Mouse (Mus musculus) hindbrain, embryonic 11.5 days (tissue): Measurements from ENCODE around the gene Gm3194. TPM values are rescaled to one million over a fixed set of nuclear protein-coding genes. Genes with fewer than 3 reads are reported as not detected.
A peak's percentile ranks its signal among the peaks of the same experiment; 100 is the strongest.
"Not testable (repeated sequence)": the region's sequence is repeated elsewhere in the genome, so short reads cannot be mapped to it uniquely, and the experiment has no call there.

Source experiments
- ATAC-seq: fragments of 200-750 bp; cut with Nextera tagmentation; 2 replicates; pipeline ENCODE4 v1.8.0; 2017; ENCODE audit warnings: mild to moderate bottlenecking, moderate TSS enrichment, moderate library complexity; ENCODE audit not compliant: low FRiP score
- DNase-seq: peaks from one replicate; pipeline ENCODE4 v3.0.0-alpha.2; 2015; ENCODE audit warnings: low spot score
- H3K27ac ChIP-seq: fragments of 300-500 bp; sonication (generic); 2 replicates; pipeline ENCODE4 v1.5.1; 2014; ENCODE audit warnings: mild to moderate bottlenecking, low read depth, low read length
- H3K27me3 ChIP-seq: fragments of 300-500 bp; sonication (generic); 2 replicates; pipeline ENCODE4 v1.6.1; 2014; ENCODE audit warnings: mild to moderate bottlenecking, low read length, moderate library complexity, mixed read lengths; ENCODE audit not compliant: control insufficient read depth, insufficient read depth
- H3K36me3 ChIP-seq: fragments of 300-500 bp; sonication (generic); 2 replicates; pipeline ENCODE4 v1.6.1; 2014; ENCODE audit warnings: mild to moderate bottlenecking, low read length, moderate library complexity, mixed read lengths; ENCODE audit not compliant: control insufficient read depth, insufficient read depth
- H3K4me1 ChIP-seq: fragments of 300-500 bp; sonication (generic); replicated peaks from 2 replicates; pipeline ENCODE4 v1.6.1; 2014; ENCODE audit warnings: low read length, mixed read lengths; ENCODE audit not compliant: control insufficient read depth, insufficient read depth
- H3K4me2 ChIP-seq: fragments of 300-500 bp; sonication (generic); replicated peaks from 2 replicates; pipeline ENCODE4 v1.6.1; 2014; ENCODE audit warnings: mild to moderate bottlenecking, low read depth, low read length
- H3K4me3 ChIP-seq: fragments of 300-500 bp; sonication (generic); 2 replicates; pipeline ENCODE4 v1.5.1; 2014; ENCODE audit warnings: low read depth, low read length
- H3K9ac ChIP-seq: fragments of 300-500 bp; sonication (generic); 2 replicates; pipeline ENCODE4 v1.6.1; 2014; ENCODE audit warnings: low read depth, low read length
- H3K9me3 ChIP-seq: fragments of 300-500 bp; sonication (generic); 2 replicates; pipeline ENCODE4 v1.6.1; 2016; ENCODE audit warnings: low read length; ENCODE audit not compliant: control insufficient read depth
- WGBS: fragments of 180-500 bp; shearing (Covaris S2); extraction: QIAGEN DNeasy Blood & Tissue Kit; methylation state at CpG from one replicate; pipeline ENCODE4 v1.1.7; 2014; 5-methylcytosine and 5-hydroxymethylcytosine counted together
- polyA plus RNA-seq: library from polyadenylated mRNA; unstranded; fragments of >200 nt; fragmentation: Nextera tagmentation; extraction: Ambion mirVana; gene quantifications from 2 replicates; pipeline ENCODE4 v1.2.1, GENCODE M21; 2014

Gm3194 gene
- 0.98 and 1.3 TPM in 2 replicates for polyA plus RNA-seq

DNA sequence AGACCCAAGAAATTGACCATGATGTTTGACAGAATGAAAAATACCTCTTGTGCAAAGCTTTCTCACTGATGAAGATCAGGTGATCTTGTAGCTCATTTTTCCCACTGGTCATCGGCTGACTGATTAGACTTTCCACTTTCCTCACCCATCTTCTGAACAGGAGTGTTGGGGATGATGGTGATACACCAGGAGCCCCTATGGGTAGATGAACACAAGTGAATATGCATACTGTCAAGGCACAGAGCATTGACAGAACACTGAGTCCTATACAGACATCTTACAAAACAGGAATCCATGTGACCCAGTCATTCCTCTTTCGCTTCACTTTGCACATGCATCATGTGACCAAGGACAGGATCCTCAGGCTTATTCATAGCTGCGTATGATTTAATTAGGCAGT is at the start of gene Gm3194:
Gene Gm3194 (minus strand): TSS at position 101 of the 400 bp plus-strand sequence.
- not testable (repeated sequence) for H3K4me1 ChIP-seq, ATAC-seq, H3K27ac ChIP-seq, H3K27me3 ChIP-seq, H3K9me3 ChIP-seq, H3K4me3 ChIP-seq, H3K36me3 ChIP-seq, H3K9ac ChIP-seq, DNase-seq, H3K4me2 ChIP-seq
- no CpG with 5 or more reads among the region's 3 CpGs for WGBS

DNA sequence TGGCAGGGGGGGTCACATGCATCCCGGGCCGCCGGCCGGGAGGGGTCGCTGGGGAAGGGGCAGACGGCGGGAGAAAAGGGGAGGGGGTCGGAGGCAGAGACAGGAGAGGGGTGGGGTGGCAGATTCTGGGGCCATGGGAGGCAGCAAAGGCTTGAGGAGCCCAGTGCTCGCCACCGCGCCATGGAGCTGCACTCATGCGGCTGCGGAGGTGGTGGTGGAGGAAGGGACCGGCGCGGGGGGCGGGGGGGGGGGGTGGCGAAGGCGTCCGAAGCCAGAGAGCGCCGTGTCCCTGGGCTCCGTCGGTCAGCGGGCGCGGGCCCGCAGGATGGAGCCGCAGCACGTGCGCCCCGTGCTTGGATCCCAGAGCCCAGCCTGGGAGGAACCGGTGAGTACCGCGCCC is 46.1 kb upstream of the Gm3194 start, which contains the start of gene Gm3488:
Gene Gm3488 (plus strand): TSS at position 301 of the 400 bp plus-strand sequence.
- not testable (repeated sequence) for DNase-seq, H3K4me2 ChIP-seq, H3K36me3 ChIP-seq, ATAC-seq, H3K4me3 ChIP-seq, H3K4me1 ChIP-seq, H3K27me3 ChIP-seq, H3K9ac ChIP-seq, H3K27ac ChIP-seq, H3K9me3 ChIP-seq
- WGBS, result no CpG with 5 or more reads among the region's 35 CpGs

DNA sequence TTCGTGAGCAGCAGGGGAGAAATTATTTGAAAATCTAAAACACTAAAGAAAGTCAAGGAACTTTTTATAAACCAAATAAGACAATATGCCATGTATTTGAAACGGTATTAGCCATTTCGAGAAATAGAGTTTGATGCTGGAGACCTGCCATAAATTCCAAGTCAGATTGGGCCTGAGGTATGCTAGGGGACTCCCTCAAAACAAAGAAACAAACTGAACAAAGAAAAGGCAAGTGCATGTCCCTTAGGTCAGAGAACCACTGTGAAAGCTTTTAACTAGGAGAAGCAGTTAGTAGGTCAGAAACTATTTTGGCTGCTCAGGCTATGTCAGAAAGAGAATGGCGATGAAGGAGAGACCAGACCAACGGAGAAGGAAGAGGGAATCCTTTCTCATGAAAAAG is 28.6 kb upstream of the Gm3194 start, which contains the start of gene Gm3187:
Gene Gm3187 (plus strand): TSS at position 301 of the 400 bp plus-strand sequence.
- H3K27ac ChIP-seq, DNase-seq, H3K9ac ChIP-seq, H3K4me2 ChIP-seq, H3K9me3 ChIP-seq, H3K4me1 ChIP-seq, H3K36me3 ChIP-seq, ATAC-seq, H3K27me3 ChIP-seq, H3K4me3 ChIP-seq: not testable (repeated sequence)
- 91% methylated on average over 4 of the region's 5 CpGs for WGBS

DNA sequence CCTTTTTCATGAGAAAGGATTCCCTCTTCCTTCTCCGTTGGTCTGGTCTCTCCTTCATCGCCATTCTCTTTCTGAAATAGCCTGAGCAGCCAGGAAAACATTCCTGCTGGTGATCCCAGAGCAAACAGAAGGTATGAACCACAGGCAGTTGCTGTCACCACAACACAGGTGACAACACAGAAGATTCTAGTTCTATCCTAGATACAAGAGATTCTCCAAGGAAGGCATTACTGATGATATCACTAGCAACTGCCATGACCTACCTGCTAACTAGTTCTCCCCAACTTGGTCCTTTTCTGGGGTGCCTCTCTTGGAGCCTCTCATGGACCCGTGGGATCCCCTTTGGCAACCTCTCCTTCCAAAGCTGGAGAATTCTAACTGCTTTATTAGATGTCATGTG is 22.5 kb upstream of the Gm3194 start, which contains the start of gene Gm8246:
Gene Gm8246 (minus strand): TSS at position 101 of the 400 bp plus-strand sequence.
- not testable (repeated sequence) for H3K9ac ChIP-seq, H3K27ac ChIP-seq, H3K4me1 ChIP-seq, ATAC-seq, DNase-seq, H3K36me3 ChIP-seq, H3K27me3 ChIP-seq, H3K9me3 ChIP-seq, H3K4me3 ChIP-seq, H3K4me2 ChIP-seq
- no CpG with 5 or more reads among the region's 3 CpGs for WGBS

DNA sequence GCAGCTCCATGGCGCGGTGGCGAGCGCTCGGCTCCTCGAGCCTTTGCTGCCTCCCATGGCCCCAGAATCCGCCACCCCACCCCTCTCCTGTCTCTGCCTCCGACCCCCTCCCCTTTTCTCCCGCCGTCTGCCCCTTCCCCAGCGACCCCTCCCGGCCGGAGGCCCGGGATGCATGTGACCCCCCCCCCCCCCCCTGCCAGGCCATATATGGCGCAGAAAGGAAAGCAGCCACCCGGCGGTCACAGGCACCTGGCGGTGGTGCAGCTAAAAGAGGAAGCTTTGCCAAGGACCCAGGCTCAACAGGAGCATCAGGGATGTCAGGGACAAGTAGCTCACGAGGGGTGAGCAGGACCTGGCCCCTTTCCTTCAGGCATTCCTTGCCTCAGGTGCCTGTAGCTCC is 5.2 kb upstream of the Gm3194 start:
- not testable (repeated sequence) for H3K4me1 ChIP-seq, H3K4me2 ChIP-seq, H3K36me3 ChIP-seq, H3K27ac ChIP-seq, H3K27me3 ChIP-seq, H3K4me3 ChIP-seq, DNase-seq, H3K9ac ChIP-seq, H3K9me3 ChIP-seq
- no CpG with 5 or more reads among the region's 19 CpGs for WGBS
- ATAC-seq, result peak; percentile 66; the same call in 1 of the 2 replicates

DNA sequence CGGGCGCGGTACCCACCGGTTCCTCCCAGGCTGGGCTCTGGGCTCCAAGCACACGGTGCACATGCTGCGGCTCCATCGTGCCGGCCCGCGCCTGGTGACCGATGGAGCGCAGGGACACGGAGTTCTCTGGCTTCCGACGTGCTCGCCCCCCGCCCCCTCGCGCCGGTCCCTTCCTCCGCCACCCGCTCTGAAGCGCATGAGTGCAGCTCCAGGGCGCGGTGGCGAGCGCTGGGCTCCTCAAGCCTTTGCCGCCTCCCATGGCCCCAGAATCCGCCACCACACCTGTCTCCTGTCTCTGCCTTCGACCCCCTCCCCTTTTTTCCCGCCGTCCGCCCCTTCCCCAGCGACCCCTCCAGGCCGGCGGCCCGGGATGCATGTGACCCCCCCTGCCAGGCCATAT is 66.3 kb downstream of the Gm3194 start, which contains the start of gene Gm3500:
Gene Gm3500 (minus strand): TSS at position 101 of the 400 bp plus-strand sequence.
- not testable (repeated sequence) for H3K4me2 ChIP-seq, H3K4me1 ChIP-seq, H3K36me3 ChIP-seq, H3K27me3 ChIP-seq, DNase-seq, H3K27ac ChIP-seq, H3K9ac ChIP-seq, H3K4me3 ChIP-seq, ATAC-seq, H3K9me3 ChIP-seq
- WGBS, result no CpG with 5 or more reads among the region's 37 CpGs

Other genes with a start within 250 kb of the Gm3194 start
- not detected in 2 replicates for gene Gm3526, start 194.9 kb downstream of the Gm3194 start, polyA plus RNA-seq
- not detected in 2 replicates for gene Gm3542, start 120.5 kb downstream of the Gm3194 start, polyA plus RNA-seq
- gene Gm3500, start 66.4 kb downstream of the Gm3194 start, polyA plus RNA-seq, result 0.14 TPM in 1 of 2 replicates, not detected in the other
- not detected in 2 replicates for gene Gm8246, start 22.4 kb upstream of the Gm3194 start, polyA plus RNA-seq
- not detected in 2 replicates for gene Gm3187, start 28.7 kb upstream of the Gm3194 start, polyA plus RNA-seq
- gene Gm3488, start 46.2 kb upstream of the Gm3194 start, polyA plus RNA-seq, result 2.0 and 2.5 TPM in 2 replicates
- not detected in 2 replicates for gene Gm3532, start 83.0 kb upstream of the Gm3194 start, polyA plus RNA-seq
- gene Gm8265, start 177.6 kb upstream of the Gm3194 start, polyA plus RNA-seq, result not detected in 2 replicates
- not detected in 2 replicates for gene Gm9603, start 232.0 kb upstream of the Gm3194 start, polyA plus RNA-seq